Mouse (Mus musculus): Measurements from ENCODE around the gene Ppp1r26.

The Ppp1r26 gene

DNA sequence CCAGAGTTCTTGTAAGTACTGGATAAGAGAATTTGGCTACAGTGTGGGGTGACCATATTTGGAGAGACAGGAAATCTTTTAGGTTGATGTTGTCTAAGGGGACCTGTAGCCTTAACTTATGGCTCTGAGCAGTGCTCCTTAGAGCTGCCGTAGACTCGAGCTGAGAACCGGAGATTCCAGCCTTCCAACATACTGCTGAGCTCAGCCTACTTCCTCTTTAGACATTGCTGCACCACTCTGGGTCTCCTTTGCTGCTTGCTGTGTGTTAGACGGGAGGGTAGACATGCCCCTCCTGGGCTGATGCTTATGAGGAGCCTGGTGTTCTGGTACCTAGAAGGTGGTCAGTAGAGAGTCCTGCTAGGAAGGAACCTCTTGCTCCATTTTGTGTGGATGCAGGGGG is 51.8 kb downstream of the Ppp1r26 start:
- no peak for DNase-seq

DNA sequence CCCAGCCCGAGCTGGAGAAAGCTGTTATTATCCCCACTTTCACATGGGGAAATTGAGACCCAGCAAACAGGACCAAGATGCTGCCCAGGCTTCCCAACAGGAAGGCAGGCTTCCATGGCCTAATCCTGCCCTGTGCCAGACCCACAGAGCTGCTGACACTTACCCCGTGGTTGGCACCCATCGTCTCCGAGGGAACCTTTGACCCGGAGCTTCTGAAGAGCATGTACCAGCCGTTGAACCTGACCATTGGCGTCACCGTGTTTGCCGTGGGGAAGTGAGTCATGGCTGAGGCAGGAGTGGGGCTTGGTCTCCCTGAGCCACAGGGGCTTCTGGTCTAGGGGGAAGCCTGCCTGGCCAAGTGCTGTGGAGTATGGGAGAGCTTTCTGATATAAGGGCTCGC is 56.4 kb downstream of the Ppp1r26 start:
- no peak for DNase-seq

DNA sequence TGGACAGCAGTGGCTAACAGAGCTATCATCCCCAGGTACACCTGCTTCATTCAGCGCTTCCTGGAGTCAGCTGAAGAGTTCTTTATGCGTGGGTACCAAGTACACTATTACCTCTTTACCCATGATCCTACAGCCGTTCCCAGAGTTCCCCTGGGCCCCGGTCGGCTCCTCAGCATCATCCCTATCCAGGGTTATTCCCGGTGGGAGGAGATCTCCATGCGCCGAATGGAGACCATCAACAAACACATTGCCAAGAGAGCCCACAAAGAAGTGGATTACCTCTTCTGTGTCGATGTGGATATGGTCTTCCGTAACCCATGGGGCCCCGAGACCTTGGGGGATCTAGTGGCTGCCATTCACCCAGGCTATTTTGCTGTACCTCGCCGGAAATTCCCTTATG is 58.1 kb downstream of the Ppp1r26 start:
- no peak for DNase-seq
